Mouse (Mus musculus) myocyte (in vitro differentiated cells): ENCODE results near the gene Rbms3. TPM values are rescaled to one million over a fixed set of nuclear protein-coding genes. Genes with fewer than 3 reads are reported as not detected.

Source experiments
- H3K27me3 ChIP-seq: one replicate; pipeline ENCODE4 v1.6.1; 2011; ENCODE audit not compliant: control insufficient read depth, insufficient read depth, insufficient read length
- H3K36me3 ChIP-seq: one replicate; pipeline ENCODE4 v1.6.1; 2011; ENCODE audit not compliant: control insufficient read depth, insufficient read depth
- H3K4me2 ChIP-seq: one replicate; pipeline ENCODE4 v1.6.1; 2011; ENCODE audit warnings: low read depth, control low read depth
- H3K4me3 ChIP-seq: one replicate; pipeline ENCODE4 v1.5.1; 2011; ENCODE audit warnings: mild to moderate bottlenecking, control low read depth, moderate library complexity
- H3K79me2 ChIP-seq: one replicate; pipeline ENCODE4 v1.6.1; 2011; ENCODE audit not compliant: control insufficient read depth, insufficient read depth
- H3ac ChIP-seq: one replicate; pipeline ENCODE4 v1.6.1; 2011; ENCODE audit not compliant: control insufficient read depth, insufficient read length
- CEBPB ChIP-seq: IDR thresholded peaks from 2 replicates; pipeline ENCODE4 v1.6.1; 2011; ENCODE audit warnings: mild to moderate bottlenecking, moderate library complexity; ENCODE audit not compliant: poor library complexity, insufficient read depth, severe bottlenecking
- E2F4 ChIP-seq: IDR thresholded peaks from one replicate; pipeline ENCODE4 v1.6.1; 2011; ENCODE audit warnings: mild to moderate bottlenecking, control low read depth, moderate library complexity; ENCODE audit not compliant: insufficient read depth
- MAX ChIP-seq: IDR thresholded peaks from one replicate; pipeline ENCODE4 v1.6.1; 2011; ENCODE audit warnings: low read depth, mild to moderate bottlenecking, control low read depth
- MYOD1 ChIP-seq, 3 experiments: IDR thresholded peaks; one replicate each; pipeline ENCODE4 v1.6.1; 2011; ENCODE audit warnings: control low read depth in 2 of 3, low read depth in 2 of 3, mild to moderate bottlenecking in 2 of 3, moderate library complexity in 1 of 3; ENCODE audit not compliant: insufficient read length in 2 of 3, control insufficient read depth in 1 of 3
- MYOG ChIP-seq, 3 experiments: IDR thresholded peaks; one replicate each; pipeline ENCODE4 v1.6.1; 2011; ENCODE audit warnings: control low read depth in 2 of 3, low read depth in 2 of 3, mild to moderate bottlenecking in 2 of 3; ENCODE audit not compliant: insufficient read length in 2 of 3, control insufficient read depth in 1 of 3, insufficient read depth in 1 of 3
- POLR2A ChIP-seq: IDR thresholded peaks from one replicate; pipeline ENCODE4 v1.6.1; 2011; ENCODE audit warnings: low read depth, mild to moderate bottlenecking, control low read depth, moderate library complexity; ENCODE audit not compliant: insufficient read length
- POLR2AphosphoS2 ChIP-seq: IDR thresholded peaks from one replicate; pipeline ENCODE4 v1.6.1; 2011; ENCODE audit warnings: low read depth, control low read depth; ENCODE audit not compliant: insufficient read length
- REST ChIP-seq: IDR thresholded peaks from one replicate; pipeline ENCODE4 v1.6.1; 2011; ENCODE audit warnings: mild to moderate bottlenecking, control low read depth, moderate library complexity; ENCODE audit not compliant: insufficient read depth, insufficient read length
- SRF ChIP-seq: IDR thresholded peaks from one replicate; pipeline ENCODE4 v1.6.1; 2011; ENCODE audit warnings: low read depth; ENCODE audit not compliant: control insufficient read depth, insufficient read length
- TCF12 ChIP-seq: IDR thresholded peaks from one replicate; pipeline ENCODE4 v1.6.1; 2011; ENCODE audit warnings: mild to moderate bottlenecking, control low read depth; ENCODE audit not compliant: poor library complexity, insufficient read depth, severe bottlenecking
- TCF3 ChIP-seq: IDR thresholded peaks from one replicate; pipeline ENCODE4 v1.6.1; 2011; ENCODE audit warnings: low read depth, control low read depth; ENCODE audit not compliant: insufficient read length
- USF1 ChIP-seq: IDR thresholded peaks from one replicate; pipeline ENCODE4 v1.6.1; 2011; ENCODE audit warnings: low read depth, mild to moderate bottlenecking, control low read depth, moderate library complexity
- polyA plus RNA-seq: library from polyadenylated mRNA; unstranded; fragments of >200 nt; fragmentation: generic; extraction: Trizol; gene quantifications from one replicate; pipeline ENCODE4 v1.2.1, GENCODE M21; 2012; ENCODE audit warnings: missing spikeins

The Rbms3 gene
- polyA plus RNA-seq, 1 experiment = 4.5 TPM

DNA sequence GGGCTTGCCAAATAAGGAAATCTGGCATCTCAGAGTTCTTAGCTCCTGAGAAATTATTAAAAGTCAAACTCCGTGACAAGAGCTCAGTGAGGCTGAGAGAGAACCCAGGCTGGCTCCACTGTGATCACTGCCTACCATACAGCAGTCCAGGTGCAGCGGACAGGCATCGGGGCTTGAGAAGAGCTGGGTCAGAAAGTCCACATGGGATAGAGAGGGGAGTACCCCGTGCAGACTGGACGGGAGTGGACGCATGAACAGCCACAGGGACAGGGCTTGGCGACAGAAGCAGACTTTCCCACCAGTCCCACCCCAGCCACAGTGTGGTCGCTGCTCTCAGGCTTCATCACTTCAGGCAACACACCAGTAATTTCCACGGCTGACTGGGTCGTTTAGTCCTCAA lies 176.9 kb downstream of the Rbms3 start:
- no peak overlapping the region for H3ac ChIP-seq
- H3K27me3 ChIP-seq = no peaks in the 10 kb centered on the region
- TF ChIP-seq CEBPB = no peak
- TF ChIP-seq MYOD1 (IDR thresholded peaks at IDR 0.05; ENCODE audit: control insufficient read depth in 1 of 3, insufficient read length in 2 of 3, low read depth in 2 of 3) = no peak
- TF ChIP-seq USF1 = no peak
- no peak overlapping the region for H3K4me3 ChIP-seq
- no peaks in the 10 kb centered on the region for H3K79me2 ChIP-seq
- no peaks in the 10 kb centered on the region for H3K36me3 ChIP-seq
- H3K4me2 ChIP-seq = no peak overlapping the region

DNA sequence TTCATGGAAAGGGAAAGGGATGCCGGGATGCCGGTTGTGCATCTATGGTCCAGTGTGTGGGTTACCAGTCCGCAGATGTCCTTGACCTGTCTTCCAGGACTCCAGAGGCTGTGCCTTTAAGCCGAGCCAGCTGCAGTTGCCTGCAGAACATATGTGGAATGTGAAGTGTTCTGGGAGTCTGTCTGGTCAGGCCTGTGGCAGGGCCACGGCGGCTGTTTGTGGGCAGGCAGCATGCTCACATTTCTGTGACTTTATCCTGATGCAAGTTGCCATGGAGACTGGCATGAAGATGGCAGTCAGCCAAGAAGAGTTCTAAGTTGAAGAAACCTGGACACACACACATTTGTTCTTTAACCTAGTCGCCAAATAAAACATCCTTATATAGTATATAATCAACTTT lies 187.1 kb downstream of the Rbms3 start:
- TF ChIP-seq MYOD1 (IDR thresholded peaks at IDR 0.05; ENCODE audit: control insufficient read depth in 1 of 3, insufficient read length in 2 of 3, low read depth in 2 of 3) (peak in 2 of 3 experiments; percentile 68 to 75), MYOG (IDR thresholded peaks at IDR 0.05; ENCODE audit: control insufficient read depth in 1 of 3, insufficient read depth in 1 of 3, insufficient read length in 2 of 3, low read depth in 2 of 3) (peak in 2 of 3 experiments; percentile 70 to 82), POLR2A (no peak), E2F4 (no peak), POLR2AphosphoS2 (no peak)
- Histone ChIP-seq H3K27me3 (no peaks in the 10 kb centered on the region), H3K79me2 (no peaks in the 10 kb centered on the region)

DNA sequence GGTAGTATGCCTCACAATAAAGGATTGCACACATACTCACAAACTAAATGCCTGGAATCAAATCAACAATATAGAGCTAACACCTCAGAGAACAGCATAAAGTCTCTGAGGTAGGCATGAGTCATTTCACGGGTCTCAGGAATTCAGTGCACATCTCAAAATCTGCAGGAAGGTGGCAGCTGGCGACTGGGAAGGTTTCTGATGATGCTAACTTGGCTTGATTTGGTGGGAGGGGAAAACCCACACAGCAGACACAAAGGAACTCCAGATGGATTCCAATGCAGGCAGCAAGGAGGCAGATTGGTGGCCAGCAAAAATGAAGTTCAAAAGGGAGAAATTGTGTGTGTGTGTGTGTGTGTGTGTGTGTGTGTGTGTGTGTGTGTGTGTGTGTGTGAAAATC lies 193.9 kb downstream of the Rbms3 start:
- Histone ChIP-seq H3K79me2 (no peaks in the 10 kb centered on the region), H3ac (no peak overlapping the region), H3K36me3 (no peaks in the 10 kb centered on the region), H3K27me3 (no peaks in the 10 kb centered on the region), H3K4me2 (no peak overlapping the region), H3K4me3 (no peak overlapping the region)
- no peak for TF ChIP-seq E2F4
- no peak for TF ChIP-seq MYOG (IDR thresholded peaks at IDR 0.05; ENCODE audit: control insufficient read depth in 1 of 3, insufficient read depth in 1 of 3, insufficient read length in 2 of 3, low read depth in 2 of 3)
- TF ChIP-seq REST = no peak

More for the DNA sequence above, 187.1 kb downstream of the Rbms3 start:
- Histone ChIP-seq H3ac (no peak overlapping the region), H3K4me3 (no peak overlapping the region), H3K4me2 (no peak overlapping the region), H3K36me3 (no peaks in the 10 kb centered on the region)

DNA sequence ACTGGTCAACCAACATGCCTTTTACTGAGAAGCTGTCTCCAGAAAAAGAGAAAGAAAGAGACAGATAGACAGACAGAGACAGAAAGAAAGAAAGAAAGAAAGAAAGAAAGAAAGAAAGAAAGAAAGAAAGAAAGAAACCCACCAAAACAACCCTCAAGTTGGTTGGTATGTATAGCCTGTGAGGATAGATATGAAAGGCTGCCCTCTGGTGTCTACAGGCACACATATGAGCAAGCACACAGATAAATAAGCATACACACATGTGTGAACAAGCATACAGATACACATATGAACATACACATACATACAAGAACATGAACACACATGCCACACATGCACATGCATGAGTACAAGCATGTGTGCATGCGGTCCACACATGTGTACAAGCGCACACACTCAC lies 199.0 kb downstream of the Rbms3 start:
- Histone ChIP-seq H3K27me3 (no peaks in the 10 kb centered on the region), H3K79me2 (no peaks in the 10 kb centered on the region), H3K36me3 (no peaks in the 10 kb centered on the region), H3ac (no peak overlapping the region), H3K4me3 (no peak overlapping the region), H3K4me2 (no peak overlapping the region)
- TF ChIP-seq TCF3 (no peak), CEBPB (no peak), MAX (no peak), MYOD1 (IDR thresholded peaks at IDR 0.05; ENCODE audit: control insufficient read depth in 1 of 3, insufficient read length in 2 of 3, low read depth in 2 of 3) (no peak), REST (no peak), MYOG (IDR thresholded peaks at IDR 0.05; ENCODE audit: control insufficient read depth in 1 of 3, insufficient read depth in 1 of 3, insufficient read length in 2 of 3, low read depth in 2 of 3) (no peak), TCF12 (no peak), POLR2A (no peak), POLR2AphosphoS2 (no peak), USF1 (no peak), SRF (no peak), E2F4 (no peak)

DNA sequence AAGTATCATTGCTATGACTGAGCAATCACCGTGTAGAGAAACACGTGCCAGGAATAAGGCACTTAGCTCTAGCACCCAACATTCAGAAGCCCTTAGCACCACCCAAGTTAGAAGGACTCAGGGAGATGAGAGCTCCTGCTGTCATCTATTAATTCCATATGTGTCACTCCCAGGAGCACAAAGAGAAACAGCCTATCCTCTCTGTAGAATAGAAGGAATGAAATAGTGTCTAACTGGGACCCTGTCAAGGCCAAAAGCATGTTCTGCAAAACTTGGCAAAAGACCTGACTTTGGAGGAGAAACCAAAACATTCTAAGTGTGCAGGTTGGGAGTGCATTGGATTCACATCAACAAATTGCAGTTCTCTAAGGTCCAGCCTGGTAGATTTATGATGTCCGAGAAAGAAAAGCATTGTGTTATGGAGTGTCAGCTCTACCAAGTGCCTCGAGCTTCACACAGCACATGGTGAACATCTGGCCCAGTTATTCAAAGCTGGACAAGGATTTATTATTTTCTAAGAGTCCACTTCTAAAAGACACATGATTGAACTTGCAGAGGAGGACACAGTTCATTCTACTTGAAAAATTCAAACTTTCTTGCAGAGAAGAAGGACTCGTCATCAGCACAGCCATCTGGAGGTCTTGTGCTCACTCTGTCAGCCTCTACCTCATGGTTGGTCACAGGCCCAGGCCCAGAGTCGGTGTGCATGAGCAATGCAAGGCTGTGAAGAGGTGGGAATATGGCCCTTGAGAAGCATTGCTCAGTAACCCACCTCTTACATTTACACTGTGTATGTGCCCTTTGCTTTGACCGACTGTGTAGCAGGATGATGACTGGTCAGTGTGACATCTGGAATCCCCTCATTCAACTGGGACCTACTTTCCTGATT lies 200.3 kb downstream of the Rbms3 start:
- H3K36me3 ChIP-seq = no peaks in the 10 kb centered on the region
- no peaks in the 10 kb centered on the region for H3K27me3 ChIP-seq
- TF ChIP-seq TCF3 = no peak
- TF ChIP-seq E2F4 = no peak
- no peak for TF ChIP-seq MYOD1 (IDR thresholded peaks at IDR 0.05; ENCODE audit: control insufficient read depth in 1 of 3, insufficient read length in 2 of 3, low read depth in 2 of 3)
- TF ChIP-seq POLR2A = no peak
- TF ChIP-seq CEBPB = no peak
- no peak for TF ChIP-seq MAX
- TF ChIP-seq MYOG (IDR thresholded peaks at IDR 0.05; ENCODE audit: control insufficient read depth in 1 of 3, insufficient read depth in 1 of 3, insufficient read length in 2 of 3, low read depth in 2 of 3) = no peak
- no peak for TF ChIP-seq SRF
- TF ChIP-seq TCF12 = no peak
- TF ChIP-seq REST = no peak
- TF ChIP-seq POLR2AphosphoS2 = no peak
- TF ChIP-seq USF1 = no peak
- no peak overlapping the region for H3K4me3 ChIP-seq
- H3ac ChIP-seq = no peak overlapping the region
- H3K4me2 ChIP-seq = no peak overlapping the region
- no peaks in the 10 kb centered on the region for H3K79me2 ChIP-seq
